Mouse (Mus musculus): ENCODE results near the gene Cebpe. TPM values are rescaled to one million over a fixed set of nuclear protein-coding genes. Genes with fewer than 3 reads are reported as not detected.

Cebpe gene
- total RNA-seq, 2 experiments from 2014 or later = not detected

DNA sequence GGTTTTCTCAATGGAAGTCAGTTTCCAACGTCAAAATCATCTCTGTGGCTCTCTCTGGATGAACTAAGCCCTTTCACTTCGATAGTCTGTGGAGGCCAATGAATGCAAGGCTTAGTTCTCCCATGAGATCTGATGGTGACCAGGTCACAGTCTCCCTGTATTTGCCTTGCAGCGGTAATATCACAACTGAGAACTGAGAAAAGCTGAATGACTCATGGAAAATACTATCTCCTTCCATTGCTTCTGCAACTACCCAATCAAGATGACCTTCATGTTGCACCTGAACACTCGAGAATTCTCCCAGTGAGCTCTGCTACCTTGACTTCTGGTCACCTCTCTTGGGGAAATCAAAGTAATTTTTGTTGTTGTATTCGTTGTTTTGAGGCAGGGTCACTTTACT is 15.6 kb upstream of the Cebpe start:
- no peak for DNase-seq (ENCODE audit: low spot score)

DNA sequence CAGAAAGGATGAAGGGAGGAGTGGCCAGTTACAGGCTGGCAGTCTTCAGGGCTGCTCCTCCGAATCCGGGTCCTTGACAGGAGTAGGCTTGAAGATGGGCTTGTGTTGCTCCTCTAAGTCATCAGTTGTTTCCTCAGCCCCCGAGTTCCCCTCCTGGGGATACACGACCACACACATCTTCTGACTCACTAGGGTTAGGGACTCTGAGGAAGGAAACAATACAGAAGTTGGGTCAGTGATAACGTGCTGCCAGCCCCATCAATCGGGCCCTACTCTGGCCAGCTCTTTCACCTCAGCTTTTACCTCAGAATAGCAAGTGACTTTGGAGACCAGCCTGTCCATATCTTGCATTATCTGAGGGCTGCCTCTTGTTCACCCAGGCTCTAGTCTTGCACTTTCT is 12.1 kb upstream of the Cebpe start:
- DNase-seq (ENCODE audit: low spot score) = no peak

More for the DNA sequence above, 15.6 kb upstream of the Cebpe start:
- intact Hi-C loops (cut with DNase I) = no loop called here

DNA sequence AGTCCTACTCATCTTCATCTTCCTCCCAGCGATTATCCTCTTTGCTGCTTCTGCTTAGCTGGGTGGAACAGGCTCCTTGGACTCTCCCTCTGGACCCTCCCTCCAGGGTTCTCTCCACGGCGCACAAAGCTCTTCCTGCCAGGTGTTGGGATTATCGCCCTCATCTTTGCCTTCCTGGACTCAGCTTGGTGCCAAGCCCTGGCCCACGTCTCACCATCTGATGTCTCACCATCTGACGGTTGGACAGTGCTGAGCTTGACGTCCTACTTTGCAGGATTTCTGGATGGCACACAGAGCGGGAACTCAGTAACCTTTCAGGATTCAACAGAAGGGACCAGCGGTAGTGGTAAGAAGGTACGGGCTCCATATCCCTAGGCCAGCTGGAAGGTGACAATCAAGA is 9.7 kb upstream of the Cebpe start:
- DNase-seq (ENCODE audit: low spot score) = no peak
- intact Hi-C loops (cut with DNase I) = no loop called here

More for the DNA sequence above, 12.1 kb upstream of the Cebpe start:
- intact Hi-C loops (cut with DNase I) = no loop called here

DNA sequence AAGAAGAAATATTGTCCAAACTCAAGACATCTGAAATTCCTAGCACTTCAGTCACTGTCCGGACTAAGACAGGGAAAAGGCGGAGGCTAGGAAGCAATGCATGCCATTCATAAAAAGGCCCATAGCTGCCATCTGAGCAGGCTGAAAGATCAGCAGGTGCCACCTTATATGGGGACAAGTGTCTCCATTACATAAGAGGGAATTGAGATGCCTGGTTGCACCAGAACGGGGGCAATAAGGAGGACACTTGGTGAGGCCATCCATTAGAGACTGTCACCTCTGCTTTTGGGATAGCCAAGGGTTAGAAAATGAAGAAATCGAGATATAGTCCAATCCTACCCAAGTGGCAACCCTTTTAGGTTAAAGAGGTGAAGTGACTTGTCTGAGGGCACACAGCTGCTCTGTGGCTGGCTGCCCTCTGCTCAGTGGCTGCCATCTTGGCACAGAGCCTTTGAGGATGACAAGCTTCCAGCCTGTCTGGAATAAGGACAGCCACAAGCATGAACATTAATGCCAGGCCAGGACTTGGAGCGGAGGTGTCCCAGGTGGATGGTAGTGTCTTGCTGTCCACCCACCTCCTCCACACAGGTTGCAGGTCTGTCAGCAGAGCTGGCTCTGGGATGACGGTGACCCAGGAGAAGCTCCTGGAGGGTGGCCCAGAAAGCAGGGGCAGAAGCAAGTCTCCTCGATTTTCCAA is 8.8 kb upstream of the Cebpe start:
- intact Hi-C loops (cut with DNase I) = no loop called here
- no peak for DNase-seq (ENCODE audit: low spot score)

DNA sequence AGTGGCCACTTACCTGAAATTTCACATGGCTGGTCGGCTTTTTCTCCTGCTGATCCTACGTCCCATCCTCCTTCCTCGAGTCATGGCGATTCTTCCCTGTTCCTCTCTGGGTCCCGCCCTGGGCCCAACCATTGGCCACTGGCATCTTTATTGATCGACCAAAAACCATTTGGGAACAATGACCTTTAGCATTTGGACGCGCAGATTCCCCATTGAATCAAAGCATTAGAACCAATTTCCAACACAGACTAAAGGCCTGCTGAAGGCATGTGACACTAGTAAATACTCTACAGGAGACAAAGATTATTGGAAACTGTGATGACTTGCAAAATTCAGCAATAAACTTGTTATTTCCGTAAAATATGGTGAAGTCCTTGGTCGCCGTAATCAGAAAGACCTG is 8.1 kb upstream of the Cebpe start:
- DNase-seq (ENCODE audit: low spot score) = no peak
- intact Hi-C loops (cut with DNase I) = no loop called here

DNA sequence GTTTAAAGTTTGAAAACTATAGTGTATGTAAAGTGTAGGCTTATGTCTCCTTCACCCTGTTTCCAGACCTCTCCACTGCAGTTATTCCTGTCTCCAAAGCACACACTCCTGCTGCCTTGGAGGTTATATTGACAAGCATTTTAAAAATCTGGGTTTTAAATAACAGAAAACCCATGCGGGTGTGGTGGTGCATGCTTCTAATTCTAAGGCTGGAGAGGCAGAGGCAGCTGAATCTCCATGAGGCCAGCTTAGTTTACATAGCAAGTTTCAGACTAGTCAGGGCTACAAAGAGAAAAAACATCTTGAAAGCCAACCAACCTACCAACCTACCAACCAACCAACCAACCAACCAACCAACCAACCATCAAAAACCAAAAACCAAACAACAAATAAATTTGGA is 3.4 kb upstream of the Cebpe start:
- intact Hi-C loops (cut with DNase I) = loop anchor here (1.0 to 2.0 kb wide), 2 partner anchors 101 to 145 kb away; no protein-coding TSS in a partner anchor
- DNase-seq (ENCODE audit: low spot score) = no peak

DNA sequence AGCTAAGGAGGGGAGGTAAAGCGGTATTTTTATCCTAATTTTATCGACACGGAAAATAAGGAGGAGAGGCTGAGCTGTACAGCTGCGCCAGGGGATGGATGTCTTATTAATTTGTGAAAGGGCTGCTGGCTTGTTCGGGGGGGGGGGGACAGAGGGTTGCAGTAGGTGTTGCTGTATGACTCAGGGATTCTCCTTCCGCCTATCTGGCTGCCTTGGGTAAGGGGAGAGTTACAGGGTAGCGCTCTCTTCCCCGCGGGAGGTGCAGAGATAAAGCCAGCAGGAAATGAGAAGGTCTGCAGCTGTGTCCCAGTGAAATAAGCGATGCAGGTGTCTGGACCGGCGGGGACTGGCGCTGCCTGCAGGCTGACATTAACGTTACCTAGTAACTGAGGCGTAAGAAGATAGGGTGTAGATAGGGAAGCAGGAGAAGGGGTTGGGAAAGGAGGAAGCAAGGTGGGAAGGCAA is 2.7 kb upstream of the Cebpe start:
- DNase-seq (ENCODE audit: low spot score) = no peak
- intact Hi-C loops (cut with DNase I) = loop anchor here (1.0 to 2.0 kb wide), 2 partner anchors 102 to 146 kb away; no protein-coding TSS in a partner anchor

DNA sequence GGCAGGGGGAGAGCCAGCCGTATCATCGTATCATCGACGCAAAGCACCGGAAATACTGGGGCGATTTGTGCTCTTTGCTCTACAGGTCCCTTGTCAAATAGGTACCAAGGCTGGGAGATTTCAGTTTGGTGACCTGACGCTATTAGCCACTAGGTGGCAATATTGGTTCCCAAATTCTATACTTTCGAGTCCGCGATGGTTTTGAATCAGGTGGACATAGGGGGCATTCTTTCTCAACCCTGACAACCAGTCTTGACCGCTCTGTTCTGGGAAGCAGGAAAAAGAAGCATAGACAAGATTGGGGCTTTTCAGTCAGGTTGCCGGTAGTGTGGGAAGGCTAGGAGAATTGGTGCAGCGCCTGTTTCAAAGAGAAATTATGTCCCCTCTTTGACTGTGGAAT is 2.1 kb upstream of the Cebpe start:
- intact Hi-C loops (cut with DNase I) = loop anchor here (2.0 kb wide), 1 partner anchor 103 kb away; no protein-coding TSS in a partner anchor
- no peak for DNase-seq (ENCODE audit: low spot score)

DNA sequence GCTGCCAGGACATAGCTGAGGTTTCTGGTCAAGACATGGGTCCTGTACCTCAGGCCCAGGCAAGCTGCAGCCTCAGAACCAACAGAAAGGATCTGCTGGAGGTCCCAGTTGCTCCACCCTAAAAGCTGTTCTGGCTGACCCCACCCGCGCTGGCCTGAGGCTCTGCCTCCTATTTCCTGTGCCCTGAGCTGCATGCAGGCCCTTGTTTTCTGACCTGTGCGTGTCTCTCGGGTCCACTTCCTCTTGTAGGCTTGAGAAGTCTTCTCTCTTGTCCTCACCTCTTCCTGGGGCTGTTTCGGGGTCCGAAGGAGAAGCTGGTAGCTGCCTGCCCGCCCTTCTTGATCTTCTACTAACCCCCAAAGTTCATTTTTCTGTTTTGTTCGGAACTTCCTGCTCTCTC is 887 bp upstream of the Cebpe start:
- no peak for DNase-seq (ENCODE audit: low spot score)
- intact Hi-C loops (cut with DNase I) = loop anchor here (1.0 kb wide), 1 partner anchor 73 kb away; no protein-coding TSS in a partner anchor

DNA sequence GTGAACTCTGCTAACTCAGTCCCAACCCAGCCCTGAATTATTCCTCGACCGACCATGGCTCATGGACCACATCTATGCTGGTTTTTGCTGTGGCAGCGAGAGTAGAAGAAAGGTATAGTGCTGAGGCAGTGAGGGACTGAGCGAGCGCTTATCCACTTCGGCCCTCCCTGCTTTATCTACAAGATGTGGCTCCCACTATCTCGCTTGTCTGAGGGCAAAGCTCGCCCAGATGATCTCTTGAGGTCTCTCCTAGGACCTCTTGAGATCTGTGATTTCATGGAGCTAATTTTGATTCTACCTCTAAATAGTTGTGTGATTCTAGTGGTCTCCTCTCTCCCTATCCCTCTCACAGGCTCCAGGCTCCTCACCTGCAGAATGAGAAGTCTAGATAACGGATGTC is 2.9 kb downstream of the Cebpe start:
- intact Hi-C loops (cut with DNase I) = no loop called here
- no peak for DNase-seq (ENCODE audit: low spot score)

DNA sequence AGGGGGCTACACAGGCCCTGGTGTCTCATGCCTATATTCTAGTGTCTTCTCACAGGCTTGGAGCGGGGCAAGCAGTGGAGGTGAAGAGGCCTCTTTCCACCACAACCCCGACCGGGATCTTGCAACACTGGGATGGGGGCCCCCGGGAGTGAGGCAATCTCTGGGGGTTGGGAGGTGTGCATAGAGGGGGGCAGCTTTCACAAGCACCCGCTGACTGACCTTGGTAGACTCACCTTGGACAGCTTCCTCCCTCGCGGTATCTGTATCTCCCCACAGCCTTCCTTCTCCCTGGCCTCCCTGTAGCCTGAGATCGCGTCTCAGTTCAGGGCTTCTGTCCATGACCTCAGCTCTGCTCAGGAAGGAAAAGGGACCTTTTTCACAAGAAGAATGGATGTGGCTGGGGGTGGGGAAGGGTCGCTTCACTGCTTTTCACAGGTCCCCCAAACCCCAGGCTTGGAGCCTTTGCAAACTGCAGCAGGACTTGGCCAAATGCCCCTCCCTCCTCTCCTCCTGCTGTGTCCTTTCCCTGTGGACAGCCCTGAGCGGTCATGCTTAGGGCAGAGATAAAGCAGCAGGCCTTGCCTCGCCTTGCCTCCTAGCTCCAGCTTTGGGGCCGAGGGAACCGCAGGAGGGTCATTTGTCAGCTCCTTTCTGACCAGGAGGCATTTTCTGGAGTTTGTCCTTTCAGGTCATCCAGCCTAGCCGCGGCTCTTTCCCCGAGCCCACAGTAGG is 5.2 kb downstream of the Cebpe start:
- intact Hi-C loops (cut with DNase I) = no loop called here
- no peak for DNase-seq (ENCODE audit: low spot score)

DNA sequence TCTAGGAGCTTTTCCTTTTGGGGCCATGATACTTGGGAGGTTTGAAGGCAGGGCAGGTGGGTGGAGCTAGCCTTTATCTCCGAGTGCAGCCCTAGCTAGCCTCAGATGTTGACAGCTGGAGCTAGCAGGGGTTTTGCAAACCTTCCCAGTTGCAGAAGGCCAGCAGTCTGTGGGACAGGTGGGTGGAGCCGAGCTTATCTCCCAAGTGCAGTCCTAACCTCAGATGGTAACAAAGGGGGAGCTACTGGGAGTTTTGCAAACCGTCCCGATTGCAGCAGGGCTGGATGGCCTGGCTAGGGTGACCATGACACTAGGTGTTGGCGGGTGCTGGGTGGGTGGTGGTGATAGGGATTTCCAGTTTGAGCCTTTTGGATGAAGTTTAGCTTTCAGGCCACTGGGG is 6.1 kb downstream of the Cebpe start:
- intact Hi-C loops (cut with DNase I) = no loop called here
- DNase-seq (ENCODE audit: low spot score) = no peak

DNA sequence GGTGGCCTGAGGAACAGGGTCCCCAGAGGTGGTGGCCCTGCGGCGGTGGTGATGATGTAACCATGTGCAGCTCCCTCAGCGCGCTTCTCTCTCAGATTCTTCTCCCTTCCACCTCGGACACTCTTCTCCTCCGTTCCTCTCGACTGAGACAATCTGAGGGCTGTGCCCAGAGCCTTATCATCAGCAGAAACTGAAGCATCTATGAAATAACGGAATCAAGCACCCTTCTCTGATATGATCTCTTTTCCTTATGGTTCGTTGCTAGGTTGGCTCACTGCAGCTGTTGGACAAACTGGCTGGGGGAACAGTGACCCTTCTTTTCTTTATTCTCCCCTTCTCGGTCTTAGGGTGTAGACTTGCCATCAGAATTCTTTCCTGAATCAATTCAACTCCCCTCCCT is 8.8 kb downstream of the Cebpe start:
- intact Hi-C loops (cut with DNase I) = no loop called here
- no peak for DNase-seq (ENCODE audit: low spot score)

DNA sequence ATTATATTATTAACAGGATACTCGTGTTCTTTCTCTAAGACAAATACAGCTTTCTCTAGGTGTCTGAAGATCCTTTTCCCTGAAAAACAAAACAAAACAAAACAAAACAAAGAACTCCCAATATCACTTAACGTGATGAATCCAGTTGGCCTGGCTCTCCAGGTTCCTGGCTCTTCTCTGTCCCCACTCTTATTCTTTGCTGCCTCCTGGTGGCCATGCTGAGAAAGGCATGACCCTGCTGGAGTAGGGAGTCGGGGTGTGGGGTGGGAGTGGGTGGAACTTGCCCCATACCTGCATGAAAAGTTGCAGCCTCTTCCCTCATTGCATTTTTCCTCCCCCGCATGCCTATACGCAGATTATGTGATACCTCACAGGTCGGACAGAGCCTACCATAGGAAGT is 10.7 kb downstream of the Cebpe start:
- intact Hi-C loops (cut with DNase I) = loop anchor here (2.0 kb wide), 2 partner anchors 40 to 50 kb away; no protein-coding TSS in a partner anchor
- peak; percentile 44 for DNase-seq (ENCODE audit: low spot score)

DNA sequence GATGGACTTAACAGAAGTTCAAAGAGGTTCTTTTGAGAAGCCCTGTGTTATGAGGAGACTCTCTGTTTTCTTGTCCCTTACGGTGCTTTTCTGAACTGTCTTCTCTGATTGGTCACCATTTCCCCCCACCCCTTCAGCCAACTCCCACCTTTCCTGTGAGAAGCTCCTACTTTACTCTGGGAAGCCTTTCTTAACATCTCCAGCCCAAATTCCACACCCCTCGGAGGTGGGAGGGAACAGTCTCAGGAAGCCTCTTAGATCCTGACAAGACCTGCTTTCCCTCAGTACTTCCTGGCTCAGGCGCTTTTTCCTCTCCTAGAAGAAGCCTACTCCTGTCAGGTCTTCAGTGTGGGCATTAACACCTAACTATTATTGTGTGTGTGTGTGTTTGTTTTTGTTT is 12.4 kb downstream of the Cebpe start:
- intact Hi-C loops (cut with DNase I) = loop anchor here (5.0 kb wide), 1 partner anchor 132 kb away; no protein-coding TSS in a partner anchor
- DNase-seq (ENCODE audit: low spot score) = no peak

DNA sequence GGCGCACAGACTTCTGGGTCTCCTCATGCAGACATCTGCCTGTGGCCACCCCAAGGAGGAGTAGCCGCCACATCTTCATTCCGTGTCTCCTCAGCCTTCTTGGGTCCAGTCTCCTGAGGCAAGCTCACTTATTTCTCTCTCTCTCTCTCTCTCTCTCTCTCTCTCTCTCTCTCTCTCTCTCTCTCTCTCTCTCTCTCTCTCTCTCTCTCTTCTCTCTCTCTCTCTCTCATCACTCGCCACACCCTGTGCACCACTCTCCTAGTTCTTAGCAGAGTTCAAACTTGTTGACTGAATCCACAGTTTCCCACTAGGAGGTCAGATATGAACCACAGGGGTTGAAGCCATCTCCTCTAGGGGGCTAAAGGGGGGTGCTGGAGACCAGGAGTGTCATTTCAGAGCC is 13.2 kb downstream of the Cebpe start, which contains the start of gene Gm29776:
Gm29776 (minus strand) TSS at position 101 of the 400 bp plus-strand sequence.
- no peak for DNase-seq (ENCODE audit: low spot score)
- intact Hi-C loops (cut with DNase I) = loop anchor here (5.0 kb wide), 1 partner anchor 131 kb away; no protein-coding TSS in a partner anchor

DNA sequence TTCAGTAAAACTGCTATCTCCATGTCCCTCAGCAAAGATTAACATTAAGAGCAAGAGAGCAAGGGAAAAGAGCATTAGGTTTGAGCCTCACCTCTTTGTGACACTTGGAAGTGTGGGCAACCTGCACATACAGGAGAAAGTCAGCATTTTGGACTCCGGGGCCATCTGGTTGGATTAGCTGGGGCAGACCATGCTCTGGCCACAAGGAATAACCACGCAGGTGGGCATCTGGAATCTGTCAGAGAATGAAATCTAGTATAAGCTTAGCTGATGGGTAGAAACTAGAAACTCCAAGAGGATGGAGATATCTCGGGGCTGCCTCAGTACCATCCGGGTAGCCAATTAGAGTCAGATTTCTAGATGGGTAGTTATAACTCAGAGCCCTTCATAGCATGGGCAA is 15.2 kb downstream of the Cebpe start:
- DNase-seq (ENCODE audit: low spot score) = no peak
- intact Hi-C loops (cut with DNase I) = loop anchor here (5.0 kb wide), 1 partner anchor 129 kb away; no protein-coding TSS in a partner anchor

DNA sequence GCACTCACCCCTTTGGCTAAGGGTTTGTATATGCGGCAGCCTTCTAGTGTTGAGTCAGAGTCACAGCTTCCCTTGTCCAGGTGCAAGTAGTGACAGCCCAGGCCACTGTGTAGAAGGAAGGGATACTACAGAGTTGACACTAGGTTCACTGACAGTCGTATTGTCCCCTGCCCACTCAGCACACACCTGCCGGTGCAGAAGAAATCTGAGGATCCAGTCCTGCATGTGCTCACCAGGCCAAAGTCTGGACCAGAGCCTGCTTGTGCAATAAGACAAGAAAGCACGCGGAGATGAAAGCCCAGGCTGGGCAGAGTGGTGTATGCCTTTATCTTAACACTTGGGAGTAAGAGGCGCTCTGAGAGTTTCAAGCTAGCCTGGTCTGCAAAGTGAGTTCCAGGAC is 16.9 kb downstream of the Cebpe start:
- intact Hi-C loops (cut with DNase I) = loop anchor here (5.0 kb wide), 1 partner anchor 128 kb away; no protein-coding TSS in a partner anchor

DNA sequence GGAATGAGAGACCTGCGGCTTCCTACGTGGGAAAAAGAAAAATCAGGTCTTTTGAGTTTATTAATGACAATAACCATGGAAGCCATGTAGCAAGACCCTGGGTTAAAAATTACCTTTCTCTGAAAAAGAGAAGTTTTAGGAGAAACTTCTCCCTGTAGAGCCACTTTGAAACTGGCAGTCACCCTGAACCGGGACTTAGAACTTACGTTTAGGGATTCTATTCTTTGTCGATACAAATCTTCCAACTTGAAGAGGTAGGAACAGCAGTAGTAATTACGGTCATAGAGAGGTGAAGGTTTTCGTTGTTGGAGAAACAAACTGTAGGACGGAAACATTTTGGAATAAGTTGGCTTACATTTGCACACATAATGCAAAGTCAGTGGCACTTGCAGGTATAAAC is 24.7 kb downstream of the Cebpe start:
- intact Hi-C loops (cut with DNase I) = loop anchor here (5.0 kb wide), 1 partner anchor 35 kb away; no protein-coding TSS in a partner anchor
- no peak for DNase-seq (ENCODE audit: low spot score)

More for the DNA sequence above, 16.9 kb downstream of the Cebpe start:
- DNase-seq (ENCODE audit: low spot score) = no peak

DNA sequence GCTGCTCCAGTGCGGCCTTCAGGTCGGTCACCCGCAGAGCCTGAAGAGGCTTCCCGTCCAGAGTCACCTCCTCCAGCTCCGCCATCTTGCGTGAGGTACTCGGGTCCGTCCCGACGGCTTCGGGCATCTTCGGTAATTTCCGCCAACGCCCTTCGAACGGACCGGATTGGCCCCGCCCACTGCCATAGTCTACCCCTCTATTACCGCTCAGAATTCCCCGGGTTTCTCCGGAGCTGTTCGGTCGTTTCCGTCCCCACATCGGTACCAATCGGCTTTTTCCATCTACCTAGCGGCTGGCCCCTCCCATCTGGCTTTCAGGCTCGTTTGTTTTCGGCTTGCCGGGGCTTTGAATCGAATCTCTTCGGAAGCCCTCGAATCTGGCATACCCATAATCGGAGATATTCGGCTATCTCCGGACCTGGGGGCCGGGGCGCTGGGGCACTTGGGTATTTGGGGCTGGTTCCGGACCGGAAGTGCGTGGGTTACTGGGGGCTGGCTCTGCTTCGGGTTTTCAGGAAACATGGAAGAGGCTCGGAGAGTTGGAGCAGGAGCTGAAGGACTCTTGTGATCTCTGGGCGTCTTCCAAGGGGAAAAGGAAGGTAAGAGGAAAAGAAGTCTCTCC is 25.3 kb downstream of the Cebpe start, which contains the start of gene Acin1:
Acin1 (minus strand) TSS at position 410 of the 622 bp plus-strand sequence.
- intact Hi-C loops (cut with DNase I) = loop anchor here (5.0 kb wide), 1 partner anchor 34 kb away; no protein-coding TSS in a partner anchor
- DNase-seq (ENCODE audit: low spot score) = peak; percentile 100
